8 mouse cellular contexts compared by ENCODE assay signal in genomic region chr10:43478751-43479435, GRCm38 (mm10). TPM values are rescaled to one million over a fixed set of nuclear protein-coding genes. Genes with fewer than 3 reads are reported as not detected.
DNase-seq lines count a peak whose midpoint lies in the region; ATAC-seq lines count a peak whose summit lies in the region.

Gene Bend3 (plus strand): TSS chr10:43478831.

- no peaks in the 10 kb centered on the region for H3K9me3 ChIP-seq in kidney, embryonic 14.5 days (ENCODE audit: control insufficient read depth, low read length)
- H3K9me3 ChIP-seq in midbrain, embryonic 16.5 days (replicated peaks; ENCODE audit: control insufficient read depth, low read length, poor library complexity, severe bottlenecking), result no peaks in the 10 kb centered on the region
- no peaks in the 10 kb centered on the region for H3K9me3 ChIP-seq in stomach, embryonic 14.5 days (ENCODE audit: control insufficient read depth, low read depth, low read length)

- no peaks in the 10 kb centered on the region for H3K36me3 ChIP-seq in kidney, embryonic 14.5 days (ENCODE audit: control insufficient read depth, insufficient read depth, low read length)
- no peaks in the 10 kb centered on the region for H3K36me3 ChIP-seq in midbrain, embryonic 16.5 days (ENCODE audit: control insufficient read depth, insufficient read depth, low read length)
- H3K36me3 ChIP-seq in stomach, embryonic 14.5 days (ENCODE audit: control insufficient read depth, insufficient read depth, low read length), result no peaks in the 10 kb centered on the region

- H3K27me3 ChIP-seq in kidney, embryonic 14.5 days (ENCODE audit: control insufficient read depth, insufficient read depth, low read length), result no peaks in the 10 kb centered on the region
- H3K27me3 ChIP-seq in midbrain, embryonic 16.5 days (ENCODE audit: control insufficient read depth, insufficient read depth, low read depth, low read length), result no peaks in the 10 kb centered on the region
- no peaks in the 10 kb centered on the region for H3K27me3 ChIP-seq in stomach, embryonic 14.5 days (ENCODE audit: control insufficient read depth, insufficient read depth, low read length)

- peak within 1 kb of the TSS; percentile 92 for H3K4me2 ChIP-seq in kidney, embryonic 14.5 days (replicated peaks; ENCODE audit: low read depth, low read length)
- peak within 1 kb of the TSS; percentile 83 for H3K4me2 ChIP-seq in midbrain, embryonic 16.5 days (ENCODE audit: low read length)
- H3K4me2 ChIP-seq in stomach, embryonic 14.5 days (replicated peaks; ENCODE audit: low read depth, low read length), result peak within 1 kb of the TSS; percentile 88

- H3K4me3 ChIP-seq in kidney, embryonic 14.5 days (ENCODE audit: low read length), result peak within 1 kb of the TSS; percentile 91
- H3K4me3 ChIP-seq in midbrain, embryonic 16.5 days (ENCODE audit: low read depth, low read length), result peak within 1 kb of the TSS; percentile 83
- peak within 1 kb of the TSS; percentile 79 for H3K4me3 ChIP-seq in stomach, embryonic 14.5 days (ENCODE audit: low read depth, low read length)

- peak; percentile 66 for ATAC-seq in kidney, embryonic 14.5 days (ENCODE audit: low FRiP score, low TSS enrichment)
- peak; percentile 75 for ATAC-seq in midbrain, embryonic 16.5 days
- peak; percentile 40 for ATAC-seq in stomach, embryonic 14.5 days (ENCODE audit: insufficient number of reproducible peaks, insufficient read depth, low FRiP score, low read depth)

- peak within 1 kb of the TSS; percentile 99 for H3K9ac ChIP-seq in kidney, embryonic 14.5 days (ENCODE audit: low read depth, low read length)
- H3K9ac ChIP-seq in midbrain, embryonic 16.5 days (ENCODE audit: low read depth, low read length), result peak within 1 kb of the TSS; percentile 92
- H3K9ac ChIP-seq in stomach, embryonic 14.5 days (replicated peaks; ENCODE audit: low read depth, low read length), result peak within 1 kb of the TSS; percentile 94

- DNase-seq in layer of hippocampus, adult 11-12 months (ENCODE audit: low spot score), result peak; percentile 60
- DNase-seq in layer of hippocampus, adult 9-10 months (ENCODE audit: low spot score), result no peak
- DNase-seq in embryo, embryonic 9.5 days (ENCODE audit: extremely low spot score), result peak; percentile 70
- peak; percentile 22 for DNase-seq in heart, adult 8-10 months (ENCODE audit: low spot score)
- DNase-seq in liver, result peak; percentile 55

- peak within 1 kb of the TSS; percentile 98 for H3K27ac ChIP-seq in kidney, embryonic 14.5 days (ENCODE audit: low read depth, low read length)
- H3K27ac ChIP-seq in midbrain, embryonic 16.5 days (ENCODE audit: low read length), result peak within 1 kb of the TSS; percentile 96
- peak within 1 kb of the TSS; percentile 98 for H3K27ac ChIP-seq in stomach, embryonic 14.5 days (ENCODE audit: low read length)

- under 1% methylated on average over 72 of the region's 101 CpGs for WGBS in kidney, embryonic 14.5 days
- WGBS in midbrain, embryonic 16.5 days, result under 1% methylated on average over 77 of the region's 101 CpGs
- WGBS in stomach, embryonic 14.5 days, result under 1% methylated on average over 88 of the region's 101 CpGs

- peaks cover 16% of the 10 kb centered on the region for H3K4me1 ChIP-seq in kidney, embryonic 14.5 days (ENCODE audit: control insufficient read depth, insufficient read depth, low read length)
- H3K4me1 ChIP-seq in midbrain, embryonic 16.5 days (ENCODE audit: control insufficient read depth, insufficient read depth, low read length), result peaks cover 30% of the 10 kb centered on the region
- peaks cover 25% of the 10 kb centered on the region; the same call in 1 of the 2 replicates for H3K4me1 ChIP-seq in stomach, embryonic 14.5 days (ENCODE audit: control insufficient read depth, insufficient read depth, low read length)

RNA-seq across cellular contexts. Expression of gene Bend3, which starts in this region (rescaled TPM):
- 1 to 10 TPM; 6.2 to 9.1 (median 6.8) TPM for total RNA-seq in heart, adult 8-10 months (2022)
- polyA plus RNA-seq in kidney, embryonic 14.5 days (2014; fragmentation: Nextera tagmentation; extraction: Ambion mirVana), result 8.4 and 8.9 TPM in 2 replicates
- polyA plus RNA-seq in midbrain, embryonic 16.5 days (2015; fragmentation: Nextera tagmentation; extraction: Ambion mirVana), result 3.1 TPM in 2 replicates
- 4.5 and 5.0 TPM in 2 replicates for polyA plus RNA-seq in stomach, embryonic 14.5 days (2014; fragmentation: Nextera tagmentation; extraction: Ambion mirVana)
